Mouse (Mus musculus) spleen, adult 2 months (tissue): Measurements from ENCODE around the gene Cwc22. TPM values are rescaled to one million over a fixed set of nuclear protein-coding genes. Genes with fewer than 3 reads are reported as not detected.

ENCODE experiments used
- DNase-seq, 2 experiments: peaks; one replicate each; pipeline versions ENCODE4 v3.0.0 to v3.0.0-alpha.2; 2012 to 2021; ENCODE audit warnings: low spot score in 2 of 2, low read depth in 1 of 2
- H3K27ac ChIP-seq: fragments of 200-500 bp; 2 replicates; pipeline ENCODE4 v1.5.1; 2012; ENCODE audit warnings: low read length, inconsistent platforms; ENCODE audit not compliant: insufficient read depth
- H3K27me3 ChIP-seq: fragments of 200-500 bp; 2 replicates; pipeline ENCODE4 v1.6.1; 2012; ENCODE audit warnings: mild to moderate bottlenecking, moderate library complexity, low read length, inconsistent platforms; ENCODE audit not compliant: control insufficient read depth, insufficient read depth
- H3K36me3 ChIP-seq: fragments of 200-500 bp; 2 replicates; pipeline ENCODE4 v1.6.1; 2012; ENCODE audit warnings: mild to moderate bottlenecking, low read length, inconsistent platforms; ENCODE audit not compliant: control insufficient read depth, insufficient read depth
- H3K4me1 ChIP-seq: fragments of 200-500 bp; 2 replicates; pipeline ENCODE4 v1.6.1; 2011; ENCODE audit warnings: inconsistent platforms; ENCODE audit not compliant: control insufficient read depth, insufficient read depth, insufficient read length
- H3K4me3 ChIP-seq: fragments of 200-500 bp; 2 replicates; pipeline ENCODE4 v1.5.1; 2011; ENCODE audit warnings: mild to moderate bottlenecking, inconsistent platforms; ENCODE audit not compliant: insufficient read depth, insufficient read length; ENCODE audit errors: extremely low read depth
- CTCF ChIP-seq: fragments of 200-500 bp; IDR thresholded peaks from 2 replicates; pipeline ENCODE4 v1.5.1; 2011; ENCODE audit warnings: mild to moderate bottlenecking, inconsistent platforms; ENCODE audit not compliant: insufficient read depth, insufficient read length, insufficient replicate concordance; ENCODE audit errors: extremely low read depth
- POLR2A ChIP-seq: fragments of 200-500 bp; IDR thresholded peaks from 2 replicates; pipeline ENCODE4 v1.6.1; 2011; ENCODE audit warnings: low read depth, low read length, inconsistent platforms
- WGBS: fragments of 180-500 bp; shearing (Covaris S2); methylation state at CpG from one replicate; pipeline ENCODE4 v1.1.7; 2018; 5-methylcytosine and 5-hydroxymethylcytosine counted together
- polyA plus RNA-seq: library from polyadenylated mRNA; depleted of rRNA; stranded (reverse); fragments of >200 nt; gene quantifications from 2 replicates; pipeline ENCODE4 v1.2.3, GENCODE M21; 2012

Cwc22 gene
- polyA plus RNA-seq, 1 experiment = 2.9 TPM

DNA sequence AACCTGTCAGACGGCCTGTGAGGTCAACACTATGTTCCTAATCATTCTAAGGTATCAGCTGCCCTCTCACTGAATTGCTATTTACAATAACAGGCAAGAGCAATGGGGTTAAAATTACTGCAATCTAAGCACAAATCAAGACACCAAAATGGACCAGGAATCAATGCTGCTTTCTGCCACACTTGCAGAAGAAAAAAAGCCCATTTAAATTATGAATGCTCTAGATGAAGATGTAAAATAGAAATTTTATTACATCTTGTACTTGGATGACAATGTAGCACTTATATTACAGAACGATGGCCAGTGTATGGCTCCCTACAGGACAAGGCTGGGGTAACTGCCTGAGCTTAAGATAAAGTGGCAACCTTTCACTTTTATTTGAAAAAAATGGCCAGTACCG is 27.7 kb downstream of the Cwc22 start:
- Histone ChIP-seq H3K27me3 (no peaks in the 10 kb centered on the region), H3K27ac (no peak overlapping the region), H3K4me3 (no peak overlapping the region), H3K4me1 (no peaks in the 10 kb centered on the region), H3K36me3 (peaks cover 27% of the 10 kb centered on the region)
- TF ChIP-seq CTCF = no peak
- TF ChIP-seq POLR2A = no peak
- 90% methylated on average over 3 of the region's 3 CpGs for WGBS
- no peak for DNase-seq

DNA sequence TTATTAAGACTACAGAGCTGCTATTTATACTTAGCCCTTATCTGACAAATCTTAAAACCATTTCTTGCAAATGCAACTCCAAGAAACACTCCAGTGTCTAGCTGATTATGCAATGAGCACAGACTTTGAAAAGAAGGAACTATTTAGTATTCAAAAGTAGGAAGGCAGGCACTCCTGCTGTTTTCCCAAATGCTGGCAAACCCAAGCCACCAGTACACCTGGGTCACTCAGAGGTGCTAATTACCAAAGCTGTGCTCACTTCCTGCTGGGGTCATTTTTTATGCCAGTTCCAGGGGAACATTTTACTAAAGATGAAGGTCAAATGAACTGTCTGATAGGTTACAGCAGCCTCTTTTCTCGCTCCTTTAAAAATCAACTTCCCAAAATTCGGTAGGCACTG is 28.2 kb downstream of the Cwc22 start:
- Histone ChIP-seq H3K4me3 (no peak overlapping the region), H3K4me1 (no peaks in the 10 kb centered on the region), H3K27ac (no peak overlapping the region), H3K27me3 (no peaks in the 10 kb centered on the region), H3K36me3 (peaks cover 28% of the 10 kb centered on the region)
- no peak for TF ChIP-seq CTCF
- no peak for TF ChIP-seq POLR2A
- WGBS = 84% methylated on average over 2 of the region's 2 CpGs
- no peak for DNase-seq

DNA sequence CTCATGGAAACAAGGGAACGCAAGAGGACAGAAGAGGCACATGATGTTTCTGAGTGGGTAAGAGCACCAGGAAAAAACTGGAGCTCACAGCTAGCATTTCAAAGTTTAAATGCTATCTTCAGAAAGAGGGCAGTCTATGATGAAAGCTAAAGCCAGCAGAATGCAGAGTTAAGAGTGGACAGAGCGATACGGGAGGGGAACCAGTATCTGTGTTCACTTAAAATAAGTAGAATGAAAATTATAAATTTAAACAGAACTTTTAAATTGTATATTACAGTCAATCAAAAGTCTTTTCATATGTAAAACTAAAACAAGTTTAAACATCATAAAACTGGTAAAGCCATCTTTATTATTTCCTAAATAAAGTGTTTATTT is 28.8 kb downstream of the Cwc22 start:
- no peak overlapping the region for H3K4me3 ChIP-seq
- 98% methylated on average over 3 of the region's 3 CpGs for WGBS
- H3K4me1 ChIP-seq = no peaks in the 10 kb centered on the region
- no peak overlapping the region for H3K27ac ChIP-seq
- H3K27me3 ChIP-seq = no peaks in the 10 kb centered on the region
- peaks cover 28% of the 10 kb centered on the region for H3K36me3 ChIP-seq
- no peak for TF ChIP-seq CTCF
- no peak for TF ChIP-seq POLR2A
- DNase-seq = no peak

GRCm38 (mm10) chr2:77916586-77917359 is 29.4 kb downstream of the Cwc22 start:
- WGBS = 93% methylated on average over 8 of the region's 8 CpGs
- H3K4me1 ChIP-seq = no peaks in the 10 kb centered on the region
- peaks cover 28% of the 10 kb centered on the region for H3K36me3 ChIP-seq
- H3K4me3 ChIP-seq = no peak overlapping the region
- no peak for TF ChIP-seq POLR2A
- TF ChIP-seq CTCF = no peak
- H3K27ac ChIP-seq = no peak overlapping the region
- no peak for DNase-seq
- no peaks in the 10 kb centered on the region for H3K27me3 ChIP-seq

GRCm38 (mm10) chr2:77915187-77915586 is 31.0 kb downstream of the Cwc22 start:
- no peaks in the 10 kb centered on the region for H3K4me1 ChIP-seq
- 96% methylated on average over 8 of the region's 8 CpGs for WGBS
- no peak overlapping the region for H3K4me3 ChIP-seq
- H3K27me3 ChIP-seq = no peaks in the 10 kb centered on the region
- no peak for TF ChIP-seq CTCF
- no peak for TF ChIP-seq POLR2A
- no peak overlapping the region for H3K27ac ChIP-seq
- H3K36me3 ChIP-seq = peaks cover 25% of the 10 kb centered on the region
- no peak for DNase-seq

- DNase-seq = no peak
- Histone ChIP-seq H3K27me3 (no peaks in the 10 kb centered on the region), H3K36me3 (peaks cover 21% of the 10 kb centered on the region), H3K27ac (no peak overlapping the region), H3K4me3 (no peak overlapping the region), H3K4me1 (no peaks in the 10 kb centered on the region)
- WGBS = 88% methylated on average over 2 of the region's 2 CpGs
- TF ChIP-seq POLR2A (no peak), CTCF (no peak)
Observed at GRCm38 (mm10) chr2:77913628-77914027, 32.5 kb downstream of the Cwc22 start.

GRCm38 (mm10) chr2:77912197-77912596 is 34.0 kb downstream of the Cwc22 start:
- no peak overlapping the region for H3K4me3 ChIP-seq
- H3K27ac ChIP-seq = no peak overlapping the region
- H3K36me3 ChIP-seq = peaks cover 24% of the 10 kb centered on the region
- 96% methylated on average over 4 of the region's 4 CpGs for WGBS
- no peaks in the 10 kb centered on the region for H3K4me1 ChIP-seq
- no peak for TF ChIP-seq CTCF
- TF ChIP-seq POLR2A = no peak
- H3K27me3 ChIP-seq = no peaks in the 10 kb centered on the region
- no peak for DNase-seq
